Mouse (Mus musculus) cerebral cortex, adult 2 months (tissue): ENCODE measurements around the gene Dmbx1.

Source experiments
- WGBS: fragments of 180-500 bp; shearing (Covaris S2); methylation state at CpG from one replicate; pipeline ENCODE4 v1.1.7; 2018; 5-methylcytosine and 5-hydroxymethylcytosine counted together

Gene Dmbx1

GRCm38 (mm10) chr4:115938276-115939160 lies 1.2 kb downstream of the Dmbx1 start:
- 6% methylated on average over 37 of the region's 37 CpGs for WGBS

DNA sequence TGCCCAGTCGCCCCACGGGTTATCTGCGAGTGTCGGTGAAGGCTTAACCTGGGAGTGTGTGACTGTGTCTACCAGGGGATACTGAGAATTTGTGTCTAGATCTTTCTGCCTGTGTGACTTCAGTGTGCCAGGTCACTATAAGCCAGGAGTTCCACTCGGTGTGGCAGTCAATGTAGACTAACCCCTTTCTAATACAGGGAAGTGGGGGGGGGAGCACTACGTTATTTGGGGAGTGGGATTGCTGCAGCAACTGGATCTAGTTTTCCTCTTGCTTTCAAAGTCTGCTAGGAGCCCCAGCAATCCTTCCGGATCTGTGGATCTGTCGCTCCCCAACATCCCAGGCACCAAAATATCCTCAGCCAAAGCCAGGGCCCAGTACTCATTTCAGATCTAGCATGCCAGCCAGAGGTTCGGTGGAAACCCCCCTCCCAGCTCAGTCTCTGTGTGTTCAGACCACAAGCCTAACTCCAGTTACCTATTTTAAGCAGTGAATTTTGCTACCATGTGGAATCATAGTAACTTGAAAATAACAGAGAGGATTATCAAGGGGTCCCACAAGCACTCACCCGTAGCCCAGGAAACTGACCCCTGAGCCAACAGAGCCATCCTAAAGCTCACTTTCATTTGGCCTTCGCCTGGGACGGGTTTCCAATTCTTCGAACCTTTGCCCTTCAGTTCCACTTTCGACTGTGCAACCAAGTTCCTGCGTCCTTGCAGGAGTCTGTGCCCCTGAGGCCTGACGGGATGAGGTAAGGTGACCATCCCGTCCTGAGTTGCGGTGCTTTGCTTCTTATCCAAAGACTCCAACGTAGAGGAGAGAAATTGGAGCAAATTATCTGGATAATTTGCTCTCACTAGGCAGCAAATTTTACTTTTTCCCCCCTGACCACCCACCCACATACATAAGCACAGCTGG lies 2.4 kb downstream of the Dmbx1 start:
- 11% methylated on average over 19 of the region's 19 CpGs for WGBS

GRCm38 (mm10) chr4:115936646-115937045 lies 3.1 kb downstream of the Dmbx1 start:
- 3% methylated on average over 20 of the region's 20 CpGs for WGBS

GRCm38 (mm10) chr4:115935835-115936581 lies 3.7 kb downstream of the Dmbx1 start:
- 2% methylated on average over 36 of the region's 36 CpGs for WGBS

DNA sequence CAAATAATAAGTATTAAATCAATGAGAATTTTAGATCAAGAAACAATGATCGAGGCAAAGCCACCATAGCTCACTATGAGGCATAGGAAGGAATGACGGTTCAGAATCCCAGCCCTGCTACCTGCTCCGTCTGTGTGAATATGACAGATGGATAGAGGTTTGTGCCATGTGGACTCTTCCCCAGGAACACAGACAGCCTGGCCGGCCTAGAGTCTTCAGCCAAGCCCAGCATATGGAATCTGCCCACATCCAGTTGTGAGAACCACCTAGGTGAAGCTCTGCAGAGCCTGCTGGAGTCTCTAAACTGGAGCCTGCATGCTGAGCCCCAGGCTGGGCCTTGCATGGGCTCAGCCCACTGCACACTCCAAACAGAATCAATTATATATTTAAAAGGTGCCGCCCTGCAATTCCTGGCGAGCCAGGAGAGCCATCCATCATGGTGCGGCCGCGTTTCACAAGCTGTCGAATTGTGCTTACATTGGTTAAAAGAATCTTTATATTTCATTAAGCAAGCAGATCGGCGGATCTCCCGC lies 8.1 kb downstream of the Dmbx1 start:
- 74% methylated on average over 13 of the region's 13 CpGs for WGBS

DNA sequence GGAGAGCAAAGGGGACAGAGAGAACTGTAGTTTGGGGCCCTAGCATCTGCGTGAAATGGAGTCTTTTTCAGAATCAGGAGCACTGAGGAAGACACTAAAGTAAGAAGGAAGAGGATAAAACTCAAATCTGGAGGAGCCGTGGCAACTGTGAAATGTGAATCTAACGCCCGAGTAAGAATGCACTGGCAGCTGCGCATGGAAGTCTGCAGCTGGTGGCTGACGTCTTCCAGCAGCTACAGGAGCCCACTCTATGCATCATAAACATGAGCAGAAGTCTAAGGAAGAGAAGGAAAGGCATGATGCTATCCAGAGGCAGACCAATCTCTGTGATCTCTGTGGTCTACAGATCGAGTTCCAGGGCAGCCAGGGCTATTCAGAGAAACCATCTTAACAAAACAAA lies 12.1 kb downstream of the Dmbx1 start:
- WGBS: 61% methylated on average over 7 of the region's 7 CpGs

DNA sequence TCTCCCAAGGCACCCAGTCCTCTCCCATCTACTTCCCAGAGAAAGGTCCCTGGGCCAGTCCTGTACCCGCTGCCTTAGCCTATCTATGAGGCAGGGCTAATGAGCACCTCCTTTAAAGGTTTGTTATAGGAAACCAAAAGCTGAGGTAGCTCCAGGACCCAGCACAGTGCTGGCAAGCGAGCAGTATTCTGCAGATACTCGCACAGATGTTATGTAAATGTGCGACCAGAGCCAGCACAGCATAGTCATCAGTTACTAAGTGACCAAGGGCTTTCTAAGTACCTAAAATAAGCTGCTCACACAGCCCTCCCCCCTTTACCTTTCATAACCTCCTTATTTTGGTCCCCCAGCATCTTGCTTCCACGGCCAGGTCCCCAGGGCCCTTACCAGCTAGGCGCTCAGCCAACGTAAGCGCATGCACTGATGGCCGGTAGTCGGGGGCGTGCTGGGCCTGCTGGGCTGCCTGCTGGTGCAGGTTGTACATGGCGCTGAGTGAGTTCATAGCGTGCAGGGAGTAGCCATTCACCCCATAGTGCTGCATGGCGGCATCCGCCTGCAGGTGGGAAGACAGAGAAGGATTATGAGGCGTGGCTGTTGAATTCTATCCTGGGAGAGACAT lies 16.4 kb downstream of the Dmbx1 start:
- WGBS: 73% methylated on average over 16 of the region's 16 CpGs

DNA sequence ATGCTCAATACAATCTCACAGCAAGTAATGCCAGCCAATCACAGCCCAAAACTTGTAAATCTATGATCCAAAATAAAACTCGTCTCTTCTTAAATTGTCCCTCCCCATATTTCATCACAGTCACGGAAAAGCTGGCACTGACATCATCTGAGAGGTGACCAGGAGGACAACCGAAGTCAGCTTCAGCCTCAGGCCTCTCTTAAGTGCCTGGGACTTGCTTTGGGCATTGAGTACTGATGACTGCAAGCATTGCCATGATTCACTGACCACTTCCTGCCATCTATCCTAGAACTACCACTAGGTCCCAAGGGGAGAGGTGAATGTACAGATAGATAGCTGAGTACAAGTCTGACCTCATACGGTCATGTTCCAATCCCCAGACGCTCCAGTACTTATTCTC lies 17.0 kb downstream of the Dmbx1 start:
- 87% methylated on average over 5 of the region's 5 CpGs for WGBS

GRCm38 (mm10) chr4:115919911-115920310 lies 19.8 kb downstream of the Dmbx1 start:
- 91% methylated on average over 16 of the region's 16 CpGs for WGBS

GRCm38 (mm10) chr4:115911586-115911985 lies 28.1 kb downstream of the Dmbx1 start:
- 47% methylated on average over 4 of the region's 4 CpGs for WGBS

GRCm38 (mm10) chr4:115908641-115909040 lies 31.1 kb downstream of the Dmbx1 start:
- WGBS: 28% methylated on average over 7 of the region's 7 CpGs

DNA sequence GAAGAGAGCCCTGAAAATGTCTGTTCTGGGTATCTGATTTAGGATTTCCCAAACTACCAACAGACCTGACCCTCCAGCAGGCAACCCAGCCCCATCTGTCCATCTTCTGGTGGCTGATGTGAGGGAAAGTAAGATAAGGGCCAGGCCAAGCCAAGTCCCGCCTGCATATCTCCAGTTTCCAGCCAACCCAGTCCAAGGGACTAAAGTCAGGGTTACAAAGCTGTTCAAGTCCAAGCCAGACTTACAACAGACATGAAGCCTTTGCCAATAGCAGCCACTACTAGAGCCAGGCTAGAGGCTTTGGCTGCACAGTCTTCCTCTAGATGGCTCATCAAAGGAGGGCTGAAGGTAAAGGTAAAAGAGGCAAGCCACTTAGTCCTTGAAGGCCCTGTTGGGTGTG lies 31.7 kb downstream of the Dmbx1 start:
- 74% methylated on average over 1 of the region's 1 CpGs for WGBS

DNA sequence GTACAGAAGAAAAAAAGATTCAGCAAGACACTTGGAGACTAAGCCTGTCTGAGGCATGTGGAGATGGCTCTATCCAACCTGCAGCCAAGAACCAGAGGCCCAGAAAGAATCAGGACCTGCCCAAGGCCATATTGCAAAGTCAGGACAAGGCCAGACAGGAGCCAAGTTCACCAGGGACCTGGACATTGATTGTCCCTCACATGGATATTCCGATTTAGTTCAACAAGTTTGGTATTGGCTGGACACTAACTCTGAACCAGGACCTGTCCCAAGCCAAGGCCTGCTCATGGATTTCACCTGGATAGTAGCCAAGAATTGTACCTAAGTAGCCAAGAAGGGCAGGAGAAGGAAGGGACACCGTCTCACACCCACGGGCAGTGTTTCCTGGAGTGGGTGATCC lies 32.9 kb downstream of the Dmbx1 start:
- WGBS: 78% methylated on average over 3 of the region's 3 CpGs

GRCm38 (mm10) chr4:115905701-115906100 lies 34.0 kb downstream of the Dmbx1 start:
- WGBS: 46% methylated on average over 7 of the region's 7 CpGs

DNA sequence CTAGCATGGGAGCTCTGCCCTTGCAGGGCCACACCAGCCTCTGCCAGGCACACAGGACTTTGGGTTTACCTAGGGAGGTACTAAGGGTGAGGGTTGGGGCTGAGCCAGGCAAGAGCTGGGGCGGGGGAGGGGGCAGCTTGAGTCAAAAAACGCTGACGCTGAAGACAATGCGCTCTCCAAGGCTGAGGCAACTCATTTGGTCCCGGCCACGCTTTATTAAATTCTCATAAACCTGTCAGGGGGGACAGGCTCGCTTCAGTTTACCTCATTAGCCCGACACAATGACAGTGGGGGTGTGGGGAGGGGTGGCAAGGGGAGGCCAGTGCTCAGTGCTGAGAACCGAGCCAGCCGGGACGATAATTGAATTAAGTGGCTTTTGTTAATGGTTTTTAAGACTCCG lies 35.4 kb downstream of the Dmbx1 start:
- WGBS: 51% methylated on average over 12 of the region's 12 CpGs

GRCm38 (mm10) chr4:115902816-115903215 lies 36.9 kb downstream of the Dmbx1 start:
- 22% methylated on average over 5 of the region's 5 CpGs for WGBS

GRCm38 (mm10) chr4:115897901-115898631 lies 41.7 kb downstream of the Dmbx1 start:
- 5% methylated on average over 54 of the region's 56 CpGs for WGBS

- 43% methylated on average over 3 of the region's 3 CpGs for WGBS
Observed at GRCm38 (mm10) chr4:115894281-115894680, 45.4 kb downstream of the Dmbx1 start.

DNA sequence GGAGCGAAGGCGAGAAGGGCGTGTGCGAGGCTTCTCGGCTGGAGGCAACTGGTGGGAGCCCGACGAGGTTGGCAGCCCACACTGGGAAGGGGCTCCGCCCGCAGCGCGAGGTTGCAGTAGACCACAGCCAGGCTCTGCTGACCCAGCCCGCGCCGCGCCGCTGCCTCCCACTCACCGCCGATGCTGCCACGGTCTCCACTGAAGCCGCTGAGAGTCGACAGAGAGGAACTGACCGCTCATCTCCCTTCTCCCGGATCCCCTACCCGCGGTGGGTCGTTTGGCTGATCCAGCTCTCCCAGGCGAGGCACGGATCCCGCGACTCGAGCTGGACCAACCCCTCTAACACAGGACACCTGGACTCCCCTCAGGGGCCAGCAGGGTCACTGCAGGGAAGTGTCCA lies 49.2 kb downstream of the Dmbx1 start, which contains the start of gene 6430628N08Rik:
Gene 6430628N08Rik, plus strand, starts transcription at position 113 of the 400 bp plus-strand sequence.
- 5% methylated on average over 31 of the region's 31 CpGs for WGBS

- WGBS: 14% methylated on average over 6 of the region's 6 CpGs
Observed at GRCm38 (mm10) chr4:115890066-115890465, 49.7 kb downstream of the Dmbx1 start.
